Mouse (Mus musculus): ENCODE measurements around the gene Lrmp. TPM values are rescaled to one million over a fixed set of nuclear protein-coding genes. Genes with fewer than 3 reads are reported as not detected.

Gene Lrmp
- polyA plus RNA-seq, 1 experiment from 2014 or later: 7.1 TPM

GRCm38 (mm10) chr6:145106163-145106842 is 9.2 kb upstream of the Lrmp start:
- Histone ChIP-seq H3K27ac (replicated peaks) (no peak overlapping the region), H3K36me3 (no peaks in the 10 kb centered on the region), H3K4me2 (replicated peaks) (no peak overlapping the region), H3K9me3 (replicated peaks) (no peaks in the 10 kb centered on the region), H3K4me1 (peaks cover 5% of the 10 kb centered on the region; the same call in 1 of the 2 replicates), H3K27me3 (no peaks in the 10 kb centered on the region), H3K4me3 (replicated peaks) (no peak overlapping the region), H3K9ac (no peak overlapping the region)
- no peak for ATAC-seq (ENCODE audit: insufficient number of reproducible peaks, low FRiP score, low TSS enrichment, low read depth)
- 85% methylated on average over 5 of the region's 6 CpGs for WGBS

GRCm38 (mm10) chr6:145110786-145111185 is 4.7 kb upstream of the Lrmp start:
- H3K4me1 ChIP-seq: no peaks in the 10 kb centered on the region
- 92% methylated on average over 4 of the region's 4 CpGs for WGBS
- ATAC-seq (ENCODE audit: insufficient number of reproducible peaks, low FRiP score, low TSS enrichment, low read depth): no peak
- no peaks in the 10 kb centered on the region for H3K9me3 ChIP-seq (replicated peaks)
- no peaks in the 10 kb centered on the region for H3K36me3 ChIP-seq
- no peaks in the 10 kb centered on the region for H3K27me3 ChIP-seq
- no peak overlapping the region for H3K4me3 ChIP-seq (replicated peaks)
- H3K9ac ChIP-seq: no peak overlapping the region
- no peak overlapping the region for H3K27ac ChIP-seq (replicated peaks)
- no peak overlapping the region for H3K4me2 ChIP-seq (replicated peaks)

GRCm38 (mm10) chr6:145112865-145113264 is 2.6 kb upstream of the Lrmp start:
- Histone ChIP-seq H3K9me3 (replicated peaks) (no peaks in the 10 kb centered on the region), H3K9ac (no peak overlapping the region), H3K27ac (replicated peaks) (no peak overlapping the region), H3K4me3 (replicated peaks) (no peak overlapping the region), H3K36me3 (no peaks in the 10 kb centered on the region), H3K27me3 (no peaks in the 10 kb centered on the region), H3K4me1 (peaks cover 5% of the 10 kb centered on the region; the same call in 1 of the 2 replicates), H3K4me2 (replicated peaks) (no peak overlapping the region)
- WGBS: 55% methylated on average over 6 of the region's 6 CpGs
- ATAC-seq (ENCODE audit: insufficient number of reproducible peaks, low FRiP score, low TSS enrichment, low read depth): no peak

- H3K36me3 ChIP-seq: no peaks in the 10 kb centered on the region
- H3K27me3 ChIP-seq: no peaks in the 10 kb centered on the region
- peaks cover 5% of the 10 kb centered on the region; the same call in 1 of the 2 replicates for H3K4me1 ChIP-seq
- ATAC-seq (ENCODE audit: insufficient number of reproducible peaks, low FRiP score, low TSS enrichment, low read depth): no peak
- H3K9ac ChIP-seq: no peak overlapping the region
- WGBS: 69% methylated on average over 2 of the region's 2 CpGs
- H3K4me3 ChIP-seq (replicated peaks): no peak overlapping the region
- no peak overlapping the region for H3K4me2 ChIP-seq (replicated peaks)
- no peaks in the 10 kb centered on the region for H3K9me3 ChIP-seq (replicated peaks)
- no peak overlapping the region for H3K27ac ChIP-seq (replicated peaks)
Measured at GRCm38 (mm10) chr6:145114561-145114960, 892 bp upstream of the Lrmp start.

GRCm38 (mm10) chr6:145116098-145116672 is 732 bp downstream of the Lrmp start:
- Histone ChIP-seq H3K27ac (replicated peaks) (no peak overlapping the region), H3K4me2 (replicated peaks) (no peak overlapping the region), H3K36me3 (no peaks in the 10 kb centered on the region), H3K4me3 (replicated peaks) (no peak overlapping the region), H3K9me3 (replicated peaks) (no peaks in the 10 kb centered on the region), H3K9ac (no peak overlapping the region), H3K4me1 (peaks cover 5% of the 10 kb centered on the region; the same call in 1 of the 2 replicates), H3K27me3 (no peaks in the 10 kb centered on the region)
- ATAC-seq (ENCODE audit: insufficient number of reproducible peaks, low FRiP score, low TSS enrichment, low read depth): no peak
- WGBS: 17% methylated on average over 4 of the region's 4 CpGs

GRCm38 (mm10) chr6:145120086-145120485 is 4.6 kb downstream of the Lrmp start:
- ATAC-seq (ENCODE audit: insufficient number of reproducible peaks, low FRiP score, low TSS enrichment, low read depth): no peak
- peaks cover 10% of the 10 kb centered on the region for H3K4me1 ChIP-seq
- H3K4me2 ChIP-seq (replicated peaks): no peak overlapping the region
- WGBS: 79% methylated on average over 2 of the region's 2 CpGs
- H3K4me3 ChIP-seq (replicated peaks): no peak overlapping the region
- no peaks in the 10 kb centered on the region for H3K27me3 ChIP-seq
- no peak overlapping the region for H3K9ac ChIP-seq
- no peaks in the 10 kb centered on the region for H3K9me3 ChIP-seq (replicated peaks)
- H3K27ac ChIP-seq (replicated peaks): no peak overlapping the region
- H3K36me3 ChIP-seq: no peaks in the 10 kb centered on the region

- Histone ChIP-seq H3K27ac (replicated peaks) (no peak overlapping the region), H3K9ac (no peak overlapping the region), H3K36me3 (no peaks in the 10 kb centered on the region), H3K27me3 (no peaks in the 10 kb centered on the region), H3K9me3 (replicated peaks) (no peaks in the 10 kb centered on the region), H3K4me1 (peaks cover 10% of the 10 kb centered on the region), H3K4me3 (replicated peaks) (no peak overlapping the region), H3K4me2 (replicated peaks) (no peak overlapping the region; the same call in 1 of the 2 replicates)
- WGBS: 39% methylated on average over 18 of the region's 18 CpGs
- ATAC-seq (ENCODE audit: insufficient number of reproducible peaks, low FRiP score, low TSS enrichment, low read depth): no peak
Measured at GRCm38 (mm10) chr6:145120787-145121589, 5.5 kb downstream of the Lrmp start.

GRCm38 (mm10) chr6:145121590-145122420 is 6.4 kb downstream of the Lrmp start:
- H3K4me1 ChIP-seq: peaks cover 6% of the 10 kb centered on the region; the same call in 1 of the 2 replicates
- H3K27ac ChIP-seq (replicated peaks): no peak overlapping the region; the same call in 1 of the 2 replicates
- WGBS: 56% methylated on average over 21 of the region's 21 CpGs
- no peak overlapping the region for H3K4me3 ChIP-seq (replicated peaks)
- no peaks in the 10 kb centered on the region for H3K9me3 ChIP-seq (replicated peaks)
- H3K4me2 ChIP-seq (replicated peaks): peak overlapping the region; percentile 6; the same call in 1 of the 2 replicates
- no peak overlapping the region for H3K9ac ChIP-seq
- no peak for ATAC-seq (ENCODE audit: insufficient number of reproducible peaks, low FRiP score, low TSS enrichment, low read depth)
- H3K27me3 ChIP-seq: no peaks in the 10 kb centered on the region
- H3K36me3 ChIP-seq: no peaks in the 10 kb centered on the region

GRCm38 (mm10) chr6:145122423-145123059 is 7.1 kb downstream of the Lrmp start:
- Histone ChIP-seq H3K9me3 (replicated peaks) (no peaks in the 10 kb centered on the region), H3K36me3 (no peaks in the 10 kb centered on the region), H3K9ac (no peak overlapping the region), H3K4me2 (replicated peaks) (no peak overlapping the region), H3K4me1 (peaks cover 6% of the 10 kb centered on the region; the same call in 1 of the 2 replicates), H3K27ac (replicated peaks) (no peak overlapping the region), H3K27me3 (no peaks in the 10 kb centered on the region), H3K4me3 (replicated peaks) (no peak overlapping the region)
- no peak for ATAC-seq (ENCODE audit: insufficient number of reproducible peaks, low FRiP score, low TSS enrichment, low read depth)
- 29% methylated on average over 8 of the region's 8 CpGs for WGBS

GRCm38 (mm10) chr6:145123136-145124060 is 7.9 kb downstream of the Lrmp start:
- H3K9ac ChIP-seq: no peak overlapping the region
- H3K36me3 ChIP-seq: no peaks in the 10 kb centered on the region
- ATAC-seq (ENCODE audit: insufficient number of reproducible peaks, low FRiP score, low TSS enrichment, low read depth): no peak
- no peaks in the 10 kb centered on the region for H3K9me3 ChIP-seq (replicated peaks)
- H3K4me3 ChIP-seq (replicated peaks): no peak overlapping the region
- no peaks in the 10 kb centered on the region for H3K27me3 ChIP-seq
- no peak overlapping the region for H3K27ac ChIP-seq (replicated peaks)
- H3K4me2 ChIP-seq (replicated peaks): no peak overlapping the region
- peaks cover 6% of the 10 kb centered on the region; the same call in 1 of the 2 replicates for H3K4me1 ChIP-seq
- 71% methylated on average over 11 of the region's 11 CpGs for WGBS
